Comparison of ENCODE assay signal across 8 mouse cellular contexts in the genomic region with DNA sequence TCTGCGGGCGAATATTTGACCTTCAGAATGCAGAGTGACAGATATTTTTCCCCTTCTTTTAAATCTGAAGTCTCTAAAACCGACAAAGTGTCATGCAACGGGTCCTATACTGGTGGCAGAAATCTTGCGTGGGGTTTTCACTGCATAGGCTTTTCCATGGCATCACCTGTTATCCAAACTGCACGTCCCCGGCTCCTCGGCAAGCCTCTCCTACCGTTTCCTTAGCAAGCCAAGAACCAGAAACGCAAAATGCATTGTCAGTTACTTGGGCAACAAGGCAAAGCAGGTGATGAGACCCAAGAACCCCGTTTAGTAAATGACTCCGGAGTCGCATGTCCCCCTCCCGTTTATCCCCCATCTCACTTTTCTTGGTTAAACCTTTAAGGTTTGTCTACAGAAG. TPM values are rescaled to one million over a fixed set of nuclear protein-coding genes. Genes with fewer than 3 reads are reported as not detected.
DNase-seq lines count a peak whose midpoint lies in the region; ATAC-seq lines count a peak whose summit lies in the region.

No protein-coding gene starts in this region.

- peak overlapping the region; percentile 81 for H3K4me2 ChIP-seq in forebrain, embryonic 16.5 days (ENCODE audit: low read length)

- peak overlapping the region; percentile 93 for H3K9ac ChIP-seq in forebrain, embryonic 16.5 days (replicated peaks; ENCODE audit: low read depth, low read length)

- ATAC-seq in forebrain, embryonic 16.5 days: no peak; the same call in 1 of the 2 replicates

- intact Hi-C loops in gastrocnemius, postnatal 36 days (cut with DNase I): loop anchor here (2.0 kb wide), 1 partner anchor 46 kb away; no protein-coding TSS in a partner anchor

- H3K27ac ChIP-seq in forebrain, embryonic 16.5 days (ENCODE audit: low read length): peak overlapping the region; percentile 85
- peak overlapping the region; percentile 98 for H3K27ac ChIP-seq in midbrain, embryonic 10.5 days (replicated peaks)

- DNase-seq in layer of hippocampus, adult 11-12 months (ENCODE audit: low spot score): peak; percentile 22
- no peak for DNase-seq in layer of hippocampus, adult 9-10 months (ENCODE audit: low spot score)
- DNase-seq in T-cell, adult 2 months (ENCODE audit: low spot score): peak; percentile 3
- no peak for DNase-seq in midbrain, embryonic 10.5 days (ENCODE audit: low spot score)
- DNase-seq in left cerebral cortex, adult 18-20 months (ENCODE audit: low spot score in 2 of 2): no peak
- DNase-seq in gastrocnemius, postnatal 36 days: no peak
- DNase-seq in spleen, adult 18-20 months: no peak

- peak overlapping the region; percentile 90 for H3K4me3 ChIP-seq in forebrain, embryonic 16.5 days (replicated peaks; ENCODE audit: low read length)
- peak overlapping the region; percentile 79 for H3K4me3 ChIP-seq in midbrain, embryonic 10.5 days

- 6% methylated on average over 14 of the region's 14 CpGs for WGBS in forebrain, embryonic 16.5 days
- 8% methylated on average over 14 of the region's 14 CpGs for WGBS in midbrain, embryonic 10.5 days

- no peaks in the 10 kb centered on the region for H3K9me3 ChIP-seq in forebrain, embryonic 16.5 days (ENCODE audit: control insufficient read depth, low read length)
- H3K9me3 ChIP-seq in midbrain, embryonic 10.5 days (replicated peaks): no peaks in the 10 kb centered on the region

- peaks cover 20% of the 10 kb centered on the region for H3K4me1 ChIP-seq in forebrain, embryonic 16.5 days (replicated peaks; ENCODE audit: control insufficient read depth, insufficient read depth, low read length)
- peaks cover 25% of the 10 kb centered on the region for H3K4me1 ChIP-seq in midbrain, embryonic 10.5 days

- H3K27me3 ChIP-seq in forebrain, embryonic 16.5 days (replicated peaks; ENCODE audit: control insufficient read depth, insufficient read depth, low read length): no peaks in the 10 kb centered on the region
- H3K27me3 ChIP-seq in midbrain, embryonic 10.5 days (ENCODE audit: low read depth, poor library complexity, severe bottlenecking): 0 out of 2 replicates have a peak, but pooled peaks cover 5% of the 10 kb centered on the region

- no peaks in the 10 kb centered on the region for H3K36me3 ChIP-seq in forebrain, embryonic 16.5 days (ENCODE audit: control insufficient read depth, insufficient read depth)
- peaks cover 19% of the 10 kb centered on the region for H3K36me3 ChIP-seq in midbrain, embryonic 10.5 days

RNA-seq across cellular contexts. Expression of gene D5Ertd579e, which starts 0.8 kb away (rescaled TPM):
- polyA plus RNA-seq in forebrain, embryonic 16.5 days (2015; fragmentation: Nextera tagmentation; extraction: Ambion mirVana): 35.9 and 39.9 TPM in 2 replicates
- 23.7 and 29.3 TPM in 2 replicates for polyA plus RNA-seq in midbrain, embryonic 10.5 days (2016; fragmentation: Nextera tagmentation; extraction: Ambion mirVana)
- total RNA-seq in left cerebral cortex, adult 18-20 months (2021): 10 to 100 TPM; 91.9 to 94.7 TPM
- 10 to 100 TPM; 70.4 to 74.0 TPM for total RNA-seq in gastrocnemius, postnatal 36 days (2021)

RNA-seq across cellular contexts. Expression of gene Bloc1s4, which starts 53.4 kb away (rescaled TPM):
- 26.0 and 31.4 TPM in 2 replicates for polyA plus RNA-seq in forebrain, embryonic 16.5 days (2015; fragmentation: Nextera tagmentation; extraction: Ambion mirVana)
- polyA plus RNA-seq in midbrain, embryonic 10.5 days (2016; fragmentation: Nextera tagmentation; extraction: Ambion mirVana): 21.1 and 23.5 TPM in 2 replicates
- 10 to 100 TPM; 17.5 to 19.6 TPM for total RNA-seq in left cerebral cortex, adult 18-20 months (2021)
- 1 to 10 TPM; 6.7 to 7.8 TPM for total RNA-seq in gastrocnemius, postnatal 36 days (2021)

Comparison
In these comparisons a context has a peak if more than half of its experiments do, and no peak if none do; other contexts are left out.
1. DNase-seq: peak in layer of hippocampus, adult 11-12 months (single experiment) and T-cell, adult 2 months (single experiment); none in layer of hippocampus, adult 9-10 months (single experiment), midbrain, embryonic 10.5 days (single experiment), left cerebral cortex, adult 18-20 months (0 of 2), gastrocnemius, postnatal 36 days (0 of 2) and spleen, adult 18-20 months (0 of 2).